Mouse (Mus musculus): ENCODE results near the gene Coasy. TPM values are rescaled to one million over a fixed set of nuclear protein-coding genes. Genes with fewer than 3 reads are reported as not detected.

The Coasy gene
- 87.7 and 97.6 TPM in 2 replicates for total RNA-seq (2021)
- long read RNA-seq, experiment 1, transcript Coasy-201 (10 exons, 2,138 nt) = major isoform, 168 of 231 reads
- long read RNA-seq, experiment 1, transcript Coasy-202 (9 exons, 2,386 nt) = minor isoform, 41 of 231 reads
- long read RNA-seq, experiment 1, partial matches to known transcripts = 14 of 231 reads
- long read RNA-seq, experiment 1, other reads (novel, unspliced or antisense) = 8 of 231 reads
- long read RNA-seq, experiment 2, transcript Coasy-201 (10 exons, 2,138 nt) = major isoform, 84 of 142 reads
- long read RNA-seq, experiment 2, transcript Coasy-202 (9 exons, 2,386 nt) = minor isoform, 22 of 142 reads
- long read RNA-seq, experiment 2, partial matches to known transcripts = 30 of 142 reads
- long read RNA-seq, experiment 2, other reads (novel, unspliced or antisense) = 6 of 142 reads

DNA sequence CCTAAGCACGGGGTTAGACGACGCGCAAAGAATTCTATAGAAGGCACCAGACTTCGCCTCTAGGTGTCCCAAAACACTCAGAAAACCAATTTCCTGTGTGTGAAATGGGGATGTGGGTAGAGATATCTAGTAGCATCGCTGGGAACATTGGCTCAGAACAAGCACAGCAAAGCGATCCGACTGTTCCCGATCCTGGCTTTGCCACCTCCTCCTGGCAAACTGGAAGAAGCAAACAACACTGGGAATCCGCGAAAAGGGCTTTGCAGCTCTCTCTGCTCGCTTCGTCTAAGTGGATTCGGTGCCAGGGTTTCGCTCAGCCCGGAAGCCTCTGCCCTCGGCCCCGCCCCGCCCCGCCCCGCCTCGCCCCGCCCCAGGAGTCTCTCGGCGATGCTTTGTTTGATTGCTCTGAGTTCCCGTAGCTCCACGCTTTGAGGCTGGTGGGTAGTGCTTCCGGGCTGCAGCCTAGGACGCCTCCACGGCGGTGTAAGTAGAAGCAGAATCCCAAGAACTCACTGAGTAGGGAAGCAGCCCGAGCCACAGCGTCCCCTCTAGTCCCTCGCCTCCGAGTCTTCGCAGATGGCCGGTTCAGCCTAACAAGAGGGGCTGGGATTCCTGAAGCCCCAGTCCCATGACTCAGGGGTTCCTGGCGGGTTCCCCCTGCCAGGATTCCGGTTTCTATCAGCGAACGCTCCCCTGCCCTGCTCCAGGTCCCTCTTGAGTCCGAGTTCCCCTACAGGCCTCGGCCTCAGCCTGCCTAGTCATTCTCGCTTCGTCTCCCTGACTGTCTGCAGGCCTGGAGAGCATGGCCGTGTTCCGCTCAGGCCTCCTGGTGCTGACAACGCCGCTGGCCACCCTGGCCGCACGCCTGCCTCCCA, at the start of gene Coasy:
Gene Coasy (plus strand): TSS at position 358 of the 875 bp plus-strand sequence.
- DNase-seq = peak; percentile 92

GRCm38 (mm10) chr11:101033856-101034500, 48.4 kb upstream of the Coasy start:
- peak; percentile 39 for DNase-seq

GRCm38 (mm10) chr11:101034614-101035327, 47.6 kb upstream of the Coasy start:
- DNase-seq = peak; percentile 64

GRCm38 (mm10) chr11:101035328-101035695, 47.1 kb upstream of the Coasy start:
- peak; percentile 63 for DNase-seq

DNA sequence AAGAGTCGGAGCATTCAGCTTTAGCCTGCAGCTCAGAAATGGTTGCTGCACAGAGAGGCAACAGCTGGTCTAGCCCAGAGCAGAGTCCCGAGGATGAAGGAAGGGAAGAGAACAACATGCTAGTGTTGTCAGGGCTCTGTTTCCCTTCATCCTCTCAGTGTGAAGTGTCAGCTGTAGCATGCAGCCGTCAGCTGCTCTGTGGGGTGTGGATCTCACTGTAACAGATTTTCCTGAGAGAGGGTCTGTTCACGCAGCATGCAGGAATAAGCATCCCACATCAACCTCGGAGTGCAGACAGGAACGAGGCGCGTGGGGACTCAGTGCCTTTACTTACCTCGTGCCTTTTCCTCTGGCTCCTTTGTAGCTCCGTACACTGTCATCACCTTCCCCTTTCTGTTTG, 44.6 kb upstream of the Coasy start:
- no peak for DNase-seq

- DNase-seq = no peak
Observed at GRCm38 (mm10) chr11:101045826-101046225, 36.5 kb upstream of the Coasy start.

DNA sequence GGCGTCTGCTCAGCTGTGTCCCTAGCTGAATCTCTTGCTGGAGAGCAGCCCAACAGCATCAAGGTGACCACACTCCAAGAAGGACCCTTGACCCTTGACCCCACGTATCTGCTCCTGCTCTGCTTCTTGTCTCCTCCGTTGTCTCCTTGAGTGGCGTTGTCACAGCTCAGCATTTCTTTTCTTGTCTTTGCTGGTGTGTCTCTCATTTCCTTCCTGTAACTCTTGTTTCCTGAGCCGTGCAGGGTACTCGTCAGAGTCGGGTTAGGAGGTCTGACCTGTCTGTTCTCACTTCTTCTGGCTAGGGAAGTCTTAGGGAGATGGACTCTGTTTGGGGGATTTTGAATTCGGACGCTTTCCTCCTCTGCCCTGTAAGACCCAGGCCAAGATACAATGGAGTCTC, 35.9 kb upstream of the Coasy start:
- no peak for DNase-seq

DNA sequence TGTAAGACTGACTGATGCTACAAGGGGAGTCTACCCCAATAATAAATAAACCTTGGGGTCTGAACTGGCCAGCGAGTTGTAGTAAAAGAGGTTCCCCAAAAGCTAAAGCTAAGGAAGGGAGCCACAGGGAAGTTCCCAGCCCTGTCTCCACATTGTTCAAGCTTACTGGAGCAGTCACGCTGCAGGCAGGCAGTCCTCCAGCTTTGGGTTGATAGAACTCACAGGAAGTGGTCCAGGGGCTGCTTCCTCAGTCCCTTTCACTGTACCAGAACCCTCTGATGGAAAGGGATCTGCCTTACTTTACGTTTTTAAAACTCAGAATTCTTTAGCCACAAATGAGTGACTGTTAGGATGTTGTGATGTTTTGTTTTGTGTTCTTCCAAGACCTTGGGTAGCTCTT, 34.9 kb upstream of the Coasy start:
- no peak for DNase-seq

DNA sequence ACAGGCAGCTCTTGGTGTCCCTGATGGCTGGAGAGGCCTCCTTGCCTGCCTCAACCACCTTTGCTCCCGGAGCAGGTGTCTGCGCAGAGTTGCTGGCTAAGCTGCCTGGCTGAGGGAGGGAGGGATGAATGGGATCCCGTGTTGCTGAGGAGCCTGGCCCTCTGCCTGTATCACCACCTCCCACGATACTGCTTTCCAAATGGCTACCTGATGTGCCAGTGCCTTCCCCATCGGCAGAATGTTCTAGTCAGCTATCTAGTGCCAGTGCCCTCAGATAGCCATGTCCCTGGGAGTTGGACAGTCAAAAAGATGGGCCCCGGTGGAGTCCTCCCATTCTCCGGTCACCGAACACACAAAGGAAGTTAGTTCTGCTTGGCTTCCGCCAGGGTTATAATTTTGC, 32.0 kb upstream of the Coasy start:
- DNase-seq = no peak

GRCm38 (mm10) chr11:101051051-101051493, 31.3 kb upstream of the Coasy start:
- DNase-seq = no peak

DNA sequence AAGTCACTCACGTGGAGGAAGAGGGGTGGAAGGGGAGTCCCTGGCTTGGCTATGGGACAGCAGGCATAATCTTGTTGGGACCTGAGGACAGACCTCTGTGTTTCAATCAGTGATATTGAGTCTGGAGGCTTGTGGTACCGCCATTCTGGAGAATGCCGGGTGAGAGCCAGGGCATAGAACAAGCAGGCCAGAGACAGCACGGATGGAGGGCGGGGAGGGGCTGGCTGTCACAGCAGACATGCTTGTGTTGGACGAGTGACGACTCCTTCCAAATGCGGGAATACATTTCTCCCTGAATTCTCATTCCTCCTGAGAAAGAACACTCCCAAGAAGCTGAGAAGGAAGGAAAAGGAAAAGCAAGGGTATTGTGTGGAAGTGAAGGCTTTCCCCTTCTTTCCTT, 30.7 kb upstream of the Coasy start:
- DNase-seq = no peak

DNA sequence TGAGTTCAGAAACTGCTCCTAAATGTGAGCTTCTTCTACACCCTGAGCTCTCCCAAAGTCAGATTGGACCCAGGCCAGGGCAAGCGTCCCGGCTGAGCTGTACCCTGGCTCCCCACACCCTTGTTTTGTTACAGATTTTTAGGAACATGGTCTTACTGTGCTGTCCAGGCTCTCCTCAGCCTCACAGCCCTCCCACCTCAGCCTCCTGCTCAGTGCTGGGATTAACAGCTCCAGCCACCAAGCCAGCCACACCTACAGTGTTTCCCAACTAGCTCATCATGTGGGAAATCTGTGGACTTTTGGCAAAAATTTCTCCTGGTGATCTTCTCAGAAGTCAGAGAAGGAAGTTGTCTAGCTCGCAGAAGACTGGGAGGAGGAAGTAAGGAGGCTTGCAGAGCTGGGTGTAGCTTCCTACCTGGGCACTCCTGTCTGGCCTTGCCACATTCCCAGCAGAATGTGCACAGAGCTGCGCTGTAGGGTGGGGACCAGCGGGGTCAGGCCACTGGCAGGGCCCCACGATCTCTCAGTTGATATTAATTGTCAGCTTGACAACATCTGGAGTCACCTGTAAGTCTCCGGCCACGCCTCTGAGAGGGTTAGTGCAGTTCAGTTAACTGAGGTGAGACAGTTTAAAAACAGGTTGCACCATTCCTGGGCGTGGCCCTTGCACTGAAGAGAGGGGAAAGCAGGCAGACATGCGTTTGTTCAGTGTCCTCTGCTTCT, 29.5 kb upstream of the Coasy start:
- peak; percentile 43 for DNase-seq

GRCm38 (mm10) chr11:101053974-101054373, 28.4 kb upstream of the Coasy start:
- no peak for DNase-seq

DNA sequence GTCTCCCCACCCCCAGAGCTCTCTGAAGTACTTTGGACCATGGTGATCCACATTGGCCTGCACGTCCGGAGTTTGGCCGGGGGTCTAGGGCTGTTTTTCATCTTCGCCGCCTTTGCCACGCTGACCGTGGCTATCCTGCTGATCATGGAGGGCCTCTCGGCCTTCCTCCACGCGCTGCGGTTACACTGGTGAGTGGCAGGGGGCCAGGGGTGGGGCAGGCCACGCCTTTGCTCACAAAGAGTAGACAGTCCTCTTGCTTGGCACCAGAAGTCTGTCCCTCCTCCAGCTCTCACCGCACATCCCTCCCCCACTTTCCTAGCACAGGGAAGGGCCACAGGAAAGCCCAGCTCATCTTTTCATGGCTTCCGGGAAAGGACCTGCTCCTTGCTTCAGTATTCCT, 26.9 kb upstream of the Coasy start:
- no peak for DNase-seq

GRCm38 (mm10) chr11:101056885-101057284, 25.5 kb upstream of the Coasy start:
- peak; percentile 43 for DNase-seq

DNA sequence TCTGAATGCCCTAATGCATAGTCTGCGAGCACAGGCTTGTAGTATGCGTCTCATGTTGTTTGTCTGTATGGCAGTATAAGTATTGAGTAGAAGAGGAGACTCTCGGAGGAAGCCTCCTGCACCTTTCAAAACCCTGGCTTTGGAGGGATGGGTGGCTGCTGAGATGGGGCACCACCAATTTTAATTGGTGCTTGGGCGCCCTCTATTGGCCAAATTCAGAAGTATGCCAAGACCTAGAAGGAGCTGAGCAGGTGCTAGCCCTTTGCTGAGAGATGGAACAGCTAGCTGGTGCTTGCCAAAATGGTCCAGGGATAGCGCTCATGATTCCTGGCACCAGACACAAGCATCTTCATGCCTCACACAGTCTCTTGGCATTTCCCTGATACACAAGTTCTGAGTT, 24.5 kb upstream of the Coasy start:
- peak; percentile 92 for DNase-seq

GRCm38 (mm10) chr11:101058726-101059125, 23.6 kb upstream of the Coasy start:
- DNase-seq = no peak

DNA sequence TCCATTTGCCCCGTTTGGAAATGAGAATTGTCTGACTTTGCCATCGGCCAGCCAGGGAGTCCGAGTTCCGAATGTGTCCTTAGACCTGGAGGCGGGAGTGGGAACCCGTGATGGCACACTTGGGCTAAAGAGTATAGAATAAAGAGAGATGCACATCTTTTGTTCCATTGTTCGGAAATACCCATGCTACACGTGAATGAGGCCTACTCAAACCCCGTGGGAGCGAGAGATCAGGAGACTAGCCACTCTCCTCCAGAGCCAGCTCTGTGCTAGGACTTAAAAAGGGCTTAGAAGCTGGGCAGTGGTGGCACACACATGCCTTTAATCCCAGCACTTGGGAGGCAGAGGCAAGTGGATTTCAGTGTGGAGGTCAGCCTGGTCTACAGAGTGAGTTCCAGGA, 22.9 kb upstream of the Coasy start:
- DNase-seq = no peak

GRCm38 (mm10) chr11:101060126-101060525, 22.2 kb upstream of the Coasy start:
- peak; percentile 80 for DNase-seq

GRCm38 (mm10) chr11:101061049-101061448, 21.3 kb upstream of the Coasy start:
- DNase-seq = no peak

GRCm38 (mm10) chr11:101062165-101062884, 20.0 kb upstream of the Coasy start:
- DNase-seq = peak; percentile 58
